Mouse (Mus musculus): ENCODE measurements around the gene Abhd8.

Abhd8 gene

GRCm38 (mm10) chr8:71487691-71488445 lies 24.4 kb upstream of the Abhd8 start, which contains the start of gene Gtpbp3:
Gene Gtpbp3 (plus strand): TSS chr8:71488103.
- POLR2A ChIA-PET = interaction anchor here in 3 of 4 experiments (0.5 to 4.4 kb wide), 15 partner anchors 10 to 591 kb away, joined by 3 to 25 read pairs (median 5); partner anchors contain the start of genes Dda1 (in 2 of the 3), Mrpl34 (in 2 of the 3), Abhd8 (in 1 of the 3) and Ankle1 (in 1 of the 3)
- CTCF ChIA-PET = interaction anchor here in 3 of 4 experiments (0.8 to 2.5 kb wide), 5 partner anchors 10 to 102 kb away, joined by 3 to 6 read pairs (median 3); partner anchors contain the start of gene Mrpl34 (in 1 of the 3)

DNA sequence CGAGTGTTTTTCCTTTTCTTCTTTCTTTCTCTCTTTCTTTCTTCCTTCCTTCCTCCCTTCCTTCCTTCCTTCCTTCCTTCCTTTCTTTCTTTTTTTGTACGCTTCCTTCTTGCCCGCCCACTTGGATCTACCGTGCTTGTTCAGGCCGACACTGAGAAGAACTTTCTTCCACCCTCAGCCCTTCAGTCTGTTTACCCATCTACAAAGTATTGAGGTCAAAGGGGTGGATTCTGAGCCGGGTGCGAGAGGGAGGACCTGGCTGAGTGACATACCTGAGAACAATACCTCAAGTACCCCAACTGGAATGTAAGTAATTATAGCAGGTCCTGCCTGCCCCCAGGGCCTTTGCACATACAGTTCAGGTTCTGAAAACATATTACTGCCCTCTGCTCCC lies 22.7 kb upstream of the Abhd8 start:
- ChIA-PET CTCF (interaction anchor here in 2 of 4 experiments (0.6 to 1.2 kb wide), 4 partner anchors 10 to 681 kb away, joined by 3 to 5 read pairs (median 4); partner anchors contain the start of gene Mast3 (in 1 of the 2)), POLR2A (interaction anchor here in 3 of 4 experiments (0.5 to 3.8 kb wide), 4 partner anchors 12 to 819 kb away, joined by 4 to 14 read pairs (median 8); partner anchors contain the start of genes Abhd8 (in 1 of the 3), Dda1 (in 1 of the 3) and Mrpl34 (in 1 of the 3))

DNA sequence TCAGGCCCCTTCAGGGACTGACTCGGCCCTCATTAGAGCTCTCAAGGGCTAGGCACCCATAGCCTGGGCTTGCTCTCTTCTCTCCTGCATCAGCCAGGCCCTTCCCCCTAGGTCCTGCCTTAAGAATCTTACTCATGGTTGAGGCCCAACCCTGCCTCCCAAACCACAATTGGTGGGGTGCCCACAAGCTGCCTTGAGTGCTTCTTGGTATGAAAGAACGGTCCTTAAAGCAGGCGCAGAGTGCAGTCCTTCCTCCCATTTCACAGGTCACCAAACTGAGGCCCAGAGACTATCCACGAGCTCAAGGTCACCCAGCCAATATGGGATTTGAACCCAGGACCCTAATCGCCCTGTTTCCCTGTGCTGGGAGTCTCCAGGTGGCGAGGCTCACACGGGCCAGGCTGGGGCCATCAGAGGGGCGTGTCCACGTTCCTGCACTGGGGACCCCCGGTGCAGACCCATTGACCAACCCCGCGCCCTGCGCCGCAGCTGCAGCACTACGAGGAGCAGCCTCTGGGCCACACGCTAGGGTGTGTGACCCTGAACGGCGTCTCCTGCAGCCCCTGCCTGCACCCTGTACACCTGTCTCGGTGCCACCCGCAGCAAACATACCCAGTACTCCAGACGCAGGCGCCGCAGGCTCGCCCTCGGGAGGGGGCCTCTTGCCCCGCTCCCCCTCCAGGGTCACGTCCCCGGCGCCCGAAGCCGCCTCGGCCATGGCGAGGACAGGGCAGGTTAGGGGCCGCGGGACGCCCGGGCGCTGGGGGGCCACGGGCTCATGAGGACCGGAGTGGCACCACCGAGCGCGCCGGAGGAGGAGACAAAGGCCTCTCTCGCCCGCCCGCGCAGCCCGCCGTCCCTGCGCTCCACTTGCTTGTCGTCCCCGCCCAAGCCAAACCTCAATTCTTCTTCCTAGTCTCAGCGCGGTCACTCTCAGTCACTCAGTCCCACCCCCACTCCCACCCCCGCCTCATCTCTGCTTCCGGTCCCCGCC lies 22.0 kb upstream of the Abhd8 start, which contains the start of gene Ano8:
TSS of gene Ano8 (minus strand) at position 822 of the 994 bp plus-strand sequence.
- ChIA-PET POLR2A (interaction anchor here in 2 of 4 experiments (0.6 to 3.8 kb wide), 21 partner anchors 10 to 145 kb away, joined by 3 to 18 read pairs (median 5); partner anchors contain the start of genes Abhd8 (in 2 of the 2), Mrpl34 (in 2 of the 2), Colgalt1 (in 1 of the 2) and Dda1 (in 1 of the 2)), CTCF (interaction anchor here in 3 of 4 experiments (0.5 to 2.2 kb wide), 6 partner anchors 14 to 89 kb away, joined by 3 to 11 read pairs (median 4); no protein-coding TSS in a partner anchor)

- POLR2A ChIA-PET = interaction anchor here in 2 of 4 experiments (0.6 to 2.4 kb wide), 28 partner anchors 10 to 213 kb away, joined by 3 to 18 read pairs (median 4); partner anchors contain the start of genes Mrpl34 (in 2 of the 2), Abhd8 (in 1 of the 2), Colgalt1 (in 1 of the 2) and Myo9b (in 1 of the 2)
- CTCF ChIA-PET = interaction anchor here in 2 of 4 experiments (0.6 to 2.2 kb wide), 7 partner anchors 21 to 100 kb away, joined by 3 to 16 read pairs (median 3); partner anchors contain the start of genes Abhd8 (in 1 of the 2) and Mrpl34 (in 1 of the 2)
Observed at GRCm38 (mm10) chr8:71484736-71485135, 21.3 kb upstream of the Abhd8 start.

- ChIA-PET POLR2A (interaction anchor here in 3 of 4 experiments (0.5 to 2.4 kb wide), 29 partner anchors 10 to 850 kb away, joined by 3 to 18 read pairs (median 4); partner anchors contain the start of genes Mrpl34 (in 2 of the 3), Abhd8 (in 1 of the 3), Ankle1 (in 1 of the 3) and Colgalt1 (in 1 of the 3)), CTCF (interaction anchor here in 3 of 4 experiments (0.5 to 2.2 kb wide), 11 partner anchors 14 to 640 kb away, joined by 3 to 16 read pairs (median 5); partner anchors contain the start of genes Abhd8 (in 1 of the 3) and Mrpl34 (in 1 of the 3))
Observed at GRCm38 (mm10) chr8:71483932-71484331, 20.5 kb upstream of the Abhd8 start.

DNA sequence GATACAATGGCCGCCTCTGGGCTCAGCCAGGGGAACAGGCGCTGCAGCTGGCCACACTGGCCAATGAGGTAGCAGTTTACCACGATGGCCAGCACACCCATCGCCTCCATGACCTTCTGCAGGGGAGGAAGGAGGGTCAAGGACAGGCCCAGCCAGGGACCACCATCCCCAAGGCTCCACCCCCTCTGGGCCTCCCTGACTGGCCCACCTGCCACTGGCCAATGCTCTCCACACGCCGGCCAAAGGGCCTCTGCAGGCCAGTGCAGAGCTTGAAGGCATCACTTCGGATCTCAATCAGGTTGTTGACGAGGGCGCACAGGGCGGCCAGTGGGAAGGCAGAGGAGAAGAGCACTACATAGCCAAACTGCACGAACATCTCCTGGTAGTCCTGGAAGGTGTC lies 15.5 kb upstream of the Abhd8 start:
- CTCF ChIA-PET = interaction anchor here (0.6 to 2.3 kb wide), 6 partner anchors 10 to 94 kb away, joined by 3 to 14 read pairs (median 6); partner anchors contain the start of genes Dda1 (in 1 of the 4), Mrpl34 (in 1 of the 4) and Slc27a1 (in 1 of the 4)

DNA sequence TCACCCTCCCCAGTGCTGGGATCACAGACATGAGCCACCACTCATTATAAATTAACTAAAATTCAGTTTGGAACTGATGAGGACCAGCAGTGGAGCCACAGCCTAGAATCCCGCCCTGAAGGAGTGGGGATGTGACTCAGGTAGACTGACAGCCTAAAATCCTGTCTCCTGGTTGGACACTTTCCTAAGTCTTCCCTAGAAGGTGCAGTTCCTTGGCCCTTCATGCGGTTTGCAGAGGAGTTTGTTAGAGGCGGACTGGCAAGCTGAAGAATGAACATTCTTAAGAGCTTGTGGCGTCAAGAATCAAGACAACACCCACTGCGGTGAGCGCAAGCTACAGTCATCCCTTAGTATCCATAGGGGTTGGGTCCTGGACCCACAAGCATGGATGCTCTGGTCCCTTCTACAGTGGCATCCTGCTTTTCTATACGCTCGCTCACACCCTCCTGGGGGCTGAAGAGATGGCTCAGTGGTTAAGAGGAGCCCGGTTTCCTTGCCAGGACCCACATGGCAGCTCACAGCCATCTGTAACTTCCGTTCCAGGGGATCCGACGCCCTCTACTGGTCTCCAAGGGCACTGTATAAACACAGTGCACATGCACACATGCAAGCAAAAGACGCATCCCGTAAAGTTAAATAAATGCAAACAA lies 13.9 kb upstream of the Abhd8 start:
- POLR2A ChIA-PET = interaction anchor here (0.7 to 3.6 kb wide), 16 partner anchors 8 to 708 kb away, joined by 3 to 34 read pairs (median 4); partner anchors contain the start of genes Mrpl34 (in 3 of the 4), Arrdc2 (in 1 of the 4) and Dda1 (in 1 of the 4)
- CTCF ChIA-PET = interaction anchor here (0.5 to 2.3 kb wide), 29 partner anchors 8 to 1037 kb away, joined by 3 to 21 read pairs (median 4); partner anchors contain the start of genes Mrpl34 (in 2 of the 4), Abhd8 (in 1 of the 4), Ccdc194 (in 1 of the 4) and Dda1 (in 1 of the 4)

More for the DNA sequence above, 15.5 kb upstream of the Abhd8 start:
- POLR2A ChIA-PET = interaction anchor here in 2 of 4 experiments (1.0 to 3.6 kb wide), 5 partner anchors 14 to 52 kb away, joined by 3 to 34 read pairs (median 4); partner anchors contain the start of gene Mrpl34 (in 1 of the 2)

- ChIA-PET POLR2A (interaction anchor here in 3 of 4 experiments (0.5 to 3.6 kb wide), 8 partner anchors 22 to 637 kb away, joined by 3 to 34 read pairs (median 3); partner anchors contain the start of gene Arrdc2 (in 1 of the 3)), CTCF (interaction anchor here in 2 of 4 experiments (0.6 to 2.1 kb wide), 7 partner anchors 12 to 185 kb away, joined by 3 to 17 read pairs (median 3); partner anchors contain the start of gene Mrpl34 (in 1 of the 2))
Observed at GRCm38 (mm10) chr8:71476099-71476940, 12.9 kb upstream of the Abhd8 start.

GRCm38 (mm10) chr8:71475702-71476075 lies 12.2 kb upstream of the Abhd8 start:
- POLR2A ChIA-PET = interaction anchor here in 3 of 4 experiments (0.5 to 3.6 kb wide), 7 partner anchors 11 to 636 kb away, joined by 3 to 34 read pairs (median 3); partner anchors contain the start of genes Arrdc2 (in 1 of the 3) and Mrpl34 (in 1 of the 3)
- CTCF ChIA-PET = interaction anchor here in 1 of 4 experiments (0.8 to 2.1 kb wide), 5 partner anchors 11 to 43 kb away, joined by 3 to 17 read pairs (median 3); partner anchors contain the start of gene Mrpl34

DNA sequence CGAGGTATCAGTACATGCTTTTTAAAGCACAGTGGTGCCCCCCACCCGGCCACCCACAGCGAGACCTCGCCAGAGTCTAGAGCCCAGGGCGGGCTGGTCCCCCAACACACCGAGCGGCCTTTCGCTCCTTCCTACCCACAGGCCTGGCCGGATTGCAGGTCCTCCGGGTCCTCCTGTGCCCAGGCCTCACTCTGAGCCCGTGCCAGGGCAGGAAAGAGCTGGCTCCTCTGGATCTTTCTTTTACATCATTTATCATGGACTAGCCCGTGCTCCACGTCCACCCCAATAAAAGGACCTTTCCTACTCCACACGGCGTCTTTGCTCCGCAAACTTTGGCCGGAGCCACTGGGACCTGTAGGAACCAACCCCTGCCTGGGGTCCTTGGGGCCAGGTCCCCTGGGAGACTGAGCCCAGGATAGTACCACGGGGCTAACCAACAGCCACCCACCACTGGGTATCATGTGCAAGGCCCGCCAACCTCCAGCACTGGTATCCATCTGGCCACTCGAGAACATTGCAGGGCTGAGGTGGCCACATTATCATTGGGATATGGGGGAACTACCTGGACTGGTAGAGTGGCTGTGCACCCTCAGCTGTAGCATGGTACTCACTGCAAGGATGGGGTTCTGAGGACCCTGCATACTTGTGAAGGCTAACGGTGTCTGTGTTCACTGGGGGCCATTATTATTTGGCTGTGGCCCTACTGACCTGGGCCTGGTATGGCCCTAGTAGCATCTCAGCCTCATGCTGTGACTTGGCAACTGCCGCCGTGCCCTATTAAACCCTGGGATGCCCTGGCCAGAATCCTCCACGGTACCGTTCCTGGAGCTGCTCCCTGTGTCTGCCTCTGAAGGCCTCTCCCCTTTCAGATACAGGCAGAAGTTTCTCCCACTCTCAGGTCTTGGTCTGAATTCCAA lies 11.6 kb upstream of the Abhd8 start:
- POLR2A ChIA-PET = interaction anchor here in 3 of 4 experiments (0.8 to 1.6 kb wide), 5 partner anchors 10 to 129 kb away, joined by 3 to 4 read pairs (median 3); partner anchors contain the start of gene Mrpl34 (in 1 of the 3)
- CTCF ChIA-PET = interaction anchor here in 1 of 4 experiments (1.0 to 2.1 kb wide), 4 partner anchors 10 to 90 kb away, joined by 3 to 17 read pairs (median 6); partner anchors contain the start of gene Mrpl34

DNA sequence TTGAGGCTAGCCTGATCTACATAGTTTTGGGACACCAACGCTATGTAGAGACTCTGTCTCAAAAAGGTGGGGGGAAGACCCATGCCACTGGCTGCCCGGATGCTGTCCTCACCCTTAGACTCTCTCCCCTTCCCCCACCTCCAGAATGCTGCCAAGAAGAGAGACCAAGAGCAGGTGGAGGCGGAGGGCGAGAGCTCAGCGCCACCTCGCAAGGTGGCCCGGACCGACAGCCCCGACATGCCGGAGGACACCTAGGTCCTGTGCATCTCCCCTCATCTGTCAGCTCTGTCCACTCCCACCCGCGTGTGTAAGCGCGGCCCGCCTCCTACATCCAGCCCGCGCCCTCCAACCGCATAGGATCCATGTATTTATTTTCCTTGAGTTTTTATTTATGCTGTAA lies 10.9 kb upstream of the Abhd8 start:
- ChIA-PET CTCF (interaction anchor here in 1 of 4 experiments (0.6 to 1.3 kb wide), 3 partner anchors 10 to 89 kb away, joined by 3 read pairs; partner anchors contain the start of gene Mrpl34), POLR2A (interaction anchor here in 3 of 4 experiments (0.8 to 1.5 kb wide), 6 partner anchors 10 to 70 kb away, joined by 3 to 4 read pairs (median 3); partner anchors contain the start of gene Mrpl34 (in 1 of the 3))

DNA sequence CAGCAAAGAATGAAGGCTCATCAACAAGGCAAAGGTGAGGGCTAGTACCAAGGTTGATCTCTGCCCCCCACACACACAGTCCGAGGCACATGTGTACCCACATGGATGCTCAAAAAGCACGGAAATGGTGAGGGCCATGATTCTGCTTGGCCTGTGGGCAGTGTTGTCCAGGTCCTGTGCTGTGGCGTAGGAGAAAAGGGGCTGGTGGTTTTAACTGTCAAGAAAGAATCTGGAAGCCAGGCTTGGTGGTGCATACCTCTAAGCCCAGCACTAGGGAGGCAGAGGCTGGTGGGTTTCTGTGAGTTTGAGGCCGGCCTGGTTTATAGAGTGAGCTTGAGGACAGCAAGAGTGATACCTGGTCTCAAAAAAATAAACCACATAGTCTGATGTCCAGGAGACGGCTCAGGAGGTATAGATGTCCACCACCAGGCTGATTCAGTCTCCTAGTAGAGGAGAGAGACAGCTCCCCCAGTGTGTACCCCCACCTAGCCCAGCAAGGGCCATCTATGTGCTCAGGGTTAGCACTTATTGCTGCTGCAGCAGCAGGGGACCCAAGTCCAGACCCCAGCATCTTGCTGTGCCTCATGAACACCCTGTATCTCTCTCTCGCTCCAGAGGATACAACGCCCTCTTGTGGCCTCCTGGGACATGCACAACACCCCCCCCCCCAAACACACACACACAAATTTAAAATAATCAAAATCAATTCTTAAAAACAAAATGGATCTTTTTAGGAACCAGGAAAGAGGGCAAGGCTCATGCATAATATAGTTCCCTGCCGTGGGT lies 9.3 kb upstream of the Abhd8 start:
- POLR2A ChIA-PET = interaction anchor here in 2 of 4 experiments (1.3 to 1.4 kb wide), 2 partner anchors 11 to 35 kb away, joined by 3 to 4 read pairs; no protein-coding TSS in a partner anchor
- CTCF ChIA-PET = interaction anchor here in 1 of 4 experiments (1.0 kb wide), 1 partner anchor 12 kb away, joined by 3 read pairs; no protein-coding TSS in a partner anchor

DNA sequence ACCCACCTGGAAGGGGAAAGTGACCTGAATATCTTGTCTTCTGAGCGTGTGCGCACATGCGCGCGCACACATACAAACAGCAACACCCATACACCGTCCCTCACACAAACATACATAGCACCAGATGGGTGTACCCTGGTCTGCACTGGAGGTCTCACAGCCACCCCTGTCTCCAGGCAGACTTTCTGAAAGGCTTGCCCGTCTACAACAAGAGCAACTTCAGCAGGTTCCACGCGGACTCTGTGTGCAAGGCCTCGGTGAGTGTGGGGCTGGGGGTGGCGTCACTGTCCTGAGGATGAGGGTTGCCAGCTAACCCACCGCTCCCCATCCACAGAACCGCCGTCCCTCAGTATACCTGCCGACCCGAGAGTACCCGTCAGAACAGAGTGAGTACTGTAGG lies 8.4 kb upstream of the Abhd8 start:
- ChIA-PET CTCF (no interaction called here), POLR2A (interaction anchor here in 2 of 4 experiments (1.1 to 1.4 kb wide), 2 partner anchors 11 to 12 kb away, joined by 3 to 7 read pairs; no protein-coding TSS in a partner anchor)
